Mouse (Mus musculus) ES-E14 (cell line): ENCODE results near the gene Dnpep. TPM values are rescaled to one million over a fixed set of nuclear protein-coding genes. Genes with fewer than 3 reads are reported as not detected.

Experiments
- DNase-seq: peaks from one replicate; pipeline ENCODE4 v3.0.0-alpha.2; 2013; ENCODE audit warnings: low read depth, low spot score
- H3K27ac ChIP-seq: 2 replicates; pipeline ENCODE4 v1.5.1; 2012; ENCODE audit warnings: low read depth, mild to moderate bottlenecking, low read length, moderate library complexity, mixed read lengths; ENCODE audit not compliant: poor library complexity, insufficient read depth, severe bottlenecking
- H3K36me3 ChIP-seq: 2 replicates; pipeline ENCODE4 v1.6.1; 2012; ENCODE audit warnings: mild to moderate bottlenecking, low read length, moderate library complexity, mixed read lengths; ENCODE audit not compliant: control insufficient read depth, poor library complexity, insufficient read depth, severe bottlenecking
- H3K4me1 ChIP-seq, 2 experiments: fragments of 150-350 bp in 1 of 2; sonication (generic) in 1 of 2; 2 replicates each; pipeline ENCODE4 v1.6.1; 2012; ENCODE audit warnings: low read length in 2 of 2, mild to moderate bottlenecking in 1 of 2, mixed read lengths in 1 of 2; ENCODE audit not compliant: control insufficient read depth in 2 of 2, insufficient read depth in 2 of 2, poor library complexity in 1 of 2
- H3K4me3 ChIP-seq, 2 experiments: fragments of 150-350 bp in 1 of 2; sonication (generic) in 1 of 2; 2 replicates each; pipeline ENCODE4 v1.5.1; 2012; ENCODE audit warnings: low read length in 2 of 2, low read depth in 1 of 2, mild to moderate bottlenecking in 1 of 2, mixed read lengths in 1 of 2; ENCODE audit not compliant: insufficient read depth in 1 of 2, poor library complexity in 1 of 2, severe bottlenecking in 1 of 2
- H3K9ac ChIP-seq: 2 replicates; pipeline ENCODE4 v1.6.1; 2012; ENCODE audit warnings: low read depth, mild to moderate bottlenecking, low read length, mixed read lengths; ENCODE audit not compliant: poor library complexity, insufficient read depth, severe bottlenecking
- H3K9me3 ChIP-seq: fragments of 150-350 bp; sonication (generic); 2 replicates; pipeline ENCODE4 v1.6.1; 2012; ENCODE audit warnings: low read depth, mild to moderate bottlenecking, low read length; ENCODE audit not compliant: control insufficient read depth, insufficient read depth
- CHD2 ChIP-seq: IDR thresholded peaks from 2 replicates; pipeline ENCODE4 v1.6.1; 2014; ENCODE audit warnings: mild to moderate bottlenecking, low read depth, low read length, inconsistent platforms
- HCFC1 ChIP-seq: IDR thresholded peaks from 2 replicates; pipeline ENCODE4 v1.6.1; 2012; ENCODE audit warnings: low read length, inconsistent platforms, borderline replicate concordance; ENCODE audit not compliant: insufficient read depth
- MAFK ChIP-seq: IDR thresholded peaks from 2 replicates; pipeline ENCODE4 v1.6.1; 2014; ENCODE audit warnings: mild to moderate bottlenecking, low read depth, low read length, inconsistent platforms; ENCODE audit not compliant: insufficient read depth
- ZC3H11A ChIP-seq: IDR thresholded peaks from 2 replicates; pipeline ENCODE4 v1.6.1; 2012; ENCODE audit warnings: low read depth, mild to moderate bottlenecking, inconsistent platforms, low read length, borderline replicate concordance
- ZNF384 ChIP-seq: IDR thresholded peaks from 2 replicates; pipeline ENCODE4 v1.6.1; 2012; ENCODE audit warnings: low read depth, low read length, inconsistent platforms
- in situ Hi-C, 2 experiments: fragments of 600-800 bp; cut with MboI; formaldehyde crosslinking; loops; one replicate each; pipeline ENCODE4 v1.15.1; 2025; ENCODE audit warnings: low sequenced_read_pairs in 2 of 2, inconsistent platforms in 1 of 2; ENCODE audit not compliant: unreplicated experiment in 2 of 2
- total RNA-seq: library from RNA; depleted of rRNA; stranded (reverse); fragments of 300-350 nt; gene quantifications from 2 replicates; pipeline ENCODE4 v1.2.3, GENCODE M21; 2012

Dnpep gene
- total RNA-seq, 1 experiment, result 75.5 TPM

DNA sequence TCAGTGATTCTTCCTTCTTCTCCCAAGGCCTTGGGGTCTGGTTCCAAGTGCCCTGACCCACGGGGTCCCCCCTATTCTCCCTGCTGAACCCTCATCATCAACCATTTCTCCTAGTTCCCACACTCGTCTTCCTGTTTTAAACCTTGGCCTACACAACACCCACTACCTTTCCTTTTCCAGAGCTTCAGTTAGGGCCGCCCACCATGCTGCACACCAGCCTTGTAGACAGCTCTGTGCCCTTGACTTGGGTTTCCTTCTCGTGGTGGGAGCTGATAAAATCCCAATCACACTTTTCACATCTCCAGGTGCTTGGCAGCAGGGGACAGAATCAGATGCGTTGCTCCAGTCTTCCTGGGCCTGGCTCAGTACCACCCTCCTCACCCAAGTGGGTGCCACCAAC, 23.5 kb downstream of the Dnpep start:
- H3K9me3 ChIP-seq, result no peaks in the 10 kb centered on the region
- no peak for TF ChIP-seq CHD2
- TF ChIP-seq MAFK, result no peak
- no peak for TF ChIP-seq HCFC1
- TF ChIP-seq ZC3H11A, result no peak
- no peak overlapping the region for H3K4me3 ChIP-seq
- no peak overlapping the region for H3K9ac ChIP-seq
- H3K4me1 ChIP-seq, result peaks cover 0 to 3% of the 10 kb centered on the region in 2 experiments; a peak in 1 of 4 replicates
- H3K27ac ChIP-seq, result no peak overlapping the region
- DNase-seq, result no peak
- in situ Hi-C loops, result no loop called here
- H3K36me3 ChIP-seq, result no peaks in the 10 kb centered on the region

DNA sequence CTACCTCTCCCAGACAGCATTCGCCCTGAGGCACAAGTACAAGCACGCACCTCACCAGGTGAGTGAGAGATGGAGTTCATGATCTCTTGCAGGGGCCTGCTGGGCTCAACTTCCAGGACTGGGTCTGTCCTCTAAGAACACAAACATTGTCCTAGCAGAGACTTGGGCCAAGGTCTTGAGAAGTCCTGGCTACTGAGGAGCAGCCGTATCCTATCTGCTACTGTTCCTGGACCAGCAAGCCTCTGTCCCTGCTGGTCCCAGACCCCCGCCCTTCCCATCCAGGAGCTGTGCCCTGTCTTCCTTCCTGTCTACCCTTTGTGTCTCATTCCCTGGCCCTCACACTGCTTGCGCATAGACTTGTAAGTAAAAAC, 24.5 kb downstream of the Dnpep start:
- Histone ChIP-seq H3K4me1 (peaks cover 0 to 3% of the 10 kb centered on the region in 2 experiments; a peak in 1 of 4 replicates), H3K36me3 (no peaks in the 10 kb centered on the region), H3K27ac (no peak overlapping the region), H3K4me3 (no peak overlapping the region), H3K9ac (no peak overlapping the region), H3K9me3 (no peaks in the 10 kb centered on the region)
- DNase-seq, result no peak
- in situ Hi-C loops, result no loop called here
- TF ChIP-seq ZC3H11A, result no peak
- no peak for TF ChIP-seq CHD2
- TF ChIP-seq HCFC1, result no peak
- no peak for TF ChIP-seq MAFK
- TF ChIP-seq ZNF384, result no peak

DNA sequence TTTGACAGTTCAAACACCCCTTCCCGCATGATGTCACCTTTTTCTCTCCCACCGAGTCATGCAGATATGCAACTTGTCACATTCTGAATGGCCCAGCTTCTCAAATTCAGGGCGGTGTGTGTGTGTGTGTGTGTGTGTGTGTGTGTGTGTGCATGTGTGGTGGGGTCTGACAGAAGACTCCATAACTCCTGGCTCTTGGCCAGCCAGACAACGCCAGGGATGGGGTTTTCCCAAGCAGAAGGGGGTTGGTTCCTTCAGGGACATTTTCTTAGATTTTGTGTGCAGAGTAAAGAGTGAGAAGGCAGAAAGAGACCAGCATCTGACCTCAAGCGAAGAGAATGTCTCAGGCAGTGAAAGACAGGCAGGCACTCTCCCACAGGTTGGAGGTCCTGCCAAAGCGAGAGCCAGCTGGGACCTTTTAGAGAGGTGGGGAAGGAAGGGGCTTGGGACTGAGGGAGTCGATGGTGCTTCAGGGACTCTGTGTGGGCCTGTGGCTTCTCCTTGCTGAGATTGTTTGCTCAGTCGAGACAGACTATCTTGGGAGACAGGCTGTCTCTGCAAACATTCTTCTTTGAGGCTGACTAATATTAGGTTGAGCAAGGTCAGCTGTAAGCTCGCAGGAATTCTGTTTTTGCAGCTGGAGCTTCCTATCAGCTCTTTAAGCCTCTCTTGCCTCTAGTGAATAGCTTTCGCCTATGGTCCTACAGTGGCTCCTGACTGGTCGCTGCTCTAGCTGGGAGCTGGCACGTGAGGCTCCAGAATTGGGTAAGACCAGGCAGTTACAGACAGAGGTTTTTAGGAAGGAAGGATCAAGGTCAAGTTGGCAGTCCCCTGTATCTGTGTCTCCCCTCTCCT, 25.1 kb downstream of the Dnpep start:
- H3K9ac ChIP-seq, result no peak overlapping the region
- no peak for DNase-seq
- no peak overlapping the region for H3K4me3 ChIP-seq
- peaks cover 0 to 3% of the 10 kb centered on the region in 2 experiments; a peak in 1 of 4 replicates for H3K4me1 ChIP-seq
- no peak overlapping the region for H3K27ac ChIP-seq
- TF ChIP-seq CHD2, result no peak
- TF ChIP-seq HCFC1, result no peak
- TF ChIP-seq ZNF384, result no peak
- no peak for TF ChIP-seq ZC3H11A
- no peak for TF ChIP-seq MAFK
- H3K9me3 ChIP-seq, result no peaks in the 10 kb centered on the region
- in situ Hi-C loops, result no loop called here
- no peaks in the 10 kb centered on the region for H3K36me3 ChIP-seq

DNA sequence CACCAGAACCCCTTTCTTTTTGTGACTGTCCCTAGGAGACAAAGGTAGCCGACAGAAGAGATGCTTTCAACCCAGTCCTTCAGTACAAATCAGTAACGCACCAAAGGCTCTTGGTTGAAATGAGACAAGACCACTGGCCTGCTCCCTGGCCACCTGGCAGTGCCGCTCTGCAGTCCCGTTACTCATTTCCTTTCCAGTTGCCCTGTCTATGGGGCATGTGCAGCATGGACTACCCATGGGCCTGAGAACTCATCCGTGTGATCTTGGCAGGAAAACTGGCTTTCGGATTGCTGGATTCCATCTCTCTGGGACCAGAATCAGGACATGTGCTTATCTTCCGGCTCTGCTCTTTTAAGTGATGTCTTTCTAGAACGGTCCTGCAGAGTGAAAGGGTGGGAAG, 26.5 kb downstream of the Dnpep start:
- Histone ChIP-seq H3K4me3 (no peak overlapping the region), H3K27ac (no peak overlapping the region), H3K9ac (no peak overlapping the region), H3K4me1 (peaks cover 0 to 3% of the 10 kb centered on the region in 2 experiments; a peak in 1 of 4 replicates), H3K9me3 (no peaks in the 10 kb centered on the region), H3K36me3 (no peaks in the 10 kb centered on the region)
- no peak for DNase-seq
- TF ChIP-seq CHD2 (no peak), HCFC1 (no peak), ZNF384 (no peak), MAFK (no peak), ZC3H11A (no peak)
- in situ Hi-C loops, result no loop called here
